Mouse (Mus musculus) liver, adult (tissue): ENCODE measurements around the gene Hivep1.

Source experiments
- GATA4 ChIP-seq: IDR thresholded peaks from 2 replicates; pipeline ENCODE4 v1.6.1; 2014; ENCODE audit warnings: mild to moderate bottlenecking, low read length; ENCODE audit not compliant: insufficient replicate concordance

Hivep1 gene

GRCm38 (mm10) chr13:42098522-42098921 is 46.7 kb downstream of the Hivep1 start:
- TF ChIP-seq GATA4 = no peak

GRCm38 (mm10) chr13:42099523-42099922 is 47.7 kb downstream of the Hivep1 start:
- TF ChIP-seq GATA4 = no peak

- no peak for TF ChIP-seq GATA4
These were observed 49.8 kb downstream of the Hivep1 start for GRCm38 (mm10) chr13:42101440-42102190.

GRCm38 (mm10) chr13:42102980-42103379 is 51.2 kb downstream of the Hivep1 start:
- no peak for TF ChIP-seq GATA4

GRCm38 (mm10) chr13:42103486-42104166 is 51.8 kb downstream of the Hivep1 start:
- TF ChIP-seq GATA4 = no peak

- TF ChIP-seq GATA4 = no peak
These were observed 52.5 kb downstream of the Hivep1 start for GRCm38 (mm10) chr13:42104371-42104770.

- TF ChIP-seq GATA4 = no peak
These were observed 56.8 kb downstream of the Hivep1 start for GRCm38 (mm10) chr13:42108483-42109215.

- no peak for TF ChIP-seq GATA4
These were observed 58.6 kb downstream of the Hivep1 start for GRCm38 (mm10) chr13:42110416-42110815.

- TF ChIP-seq GATA4 = no peak
These were observed 60.2 kb downstream of the Hivep1 start for GRCm38 (mm10) chr13:42112071-42112470.

- TF ChIP-seq GATA4 = no peak
These were observed 60.9 kb downstream of the Hivep1 start for GRCm38 (mm10) chr13:42112748-42113147.

GRCm38 (mm10) chr13:42113601-42114000 is 61.8 kb downstream of the Hivep1 start:
- TF ChIP-seq GATA4 = no peak

- no peak for TF ChIP-seq GATA4
These were observed 64.5 kb downstream of the Hivep1 start for GRCm38 (mm10) chr13:42116301-42116700.

GRCm38 (mm10) chr13:42119062-42119461 is 67.2 kb downstream of the Hivep1 start:
- TF ChIP-seq GATA4 = no peak

GRCm38 (mm10) chr13:42121106-42121776 is 69.4 kb downstream of the Hivep1 start:
- TF ChIP-seq GATA4 = no peak
